ENCODE assay signal across 15 mouse cellular contexts in the genomic region with DNA sequence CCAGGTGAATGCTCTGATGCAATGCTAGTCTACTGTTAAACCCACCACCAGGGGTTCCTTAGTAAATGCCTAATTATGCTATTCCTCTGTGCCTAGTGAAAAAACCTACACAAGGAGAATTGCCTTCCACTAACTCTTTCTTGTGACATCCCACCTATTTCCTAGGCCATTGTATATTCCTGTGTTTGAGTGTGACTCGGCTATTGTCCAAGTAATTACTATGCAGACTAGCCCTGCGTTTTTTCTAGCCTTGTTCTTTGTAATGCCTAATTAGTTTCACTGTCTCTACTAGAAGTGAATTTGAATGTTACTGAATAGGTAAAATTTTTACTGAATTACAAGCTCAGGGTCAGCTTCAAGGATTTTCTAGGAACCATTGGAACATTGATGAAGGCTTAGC.
"Had no signal": no experiment of that assay in that cellular context is flagged by ENCODE, and none has a peak within 500 bp of the region (broad histone marks: within the 10 kb centered on the region; RNA-seq: fewer than 3 reads in every experiment).

No protein-coding gene starts in this region.

- H3K36me3 ChIP-seq: lung, embryonic 15.5 days; midbrain, embryonic 13.5 days; midbrain, embryonic 15.5 days; neural tube, embryonic 12.5 days; stomach, embryonic 15.5 days had no signal

- DNase-seq: lung, adult 2 months; lung, postnatal 14 days; lung, postnatal 36 days; right cerebral cortex, postnatal 14 days; thymus, adult 2 months; thymus, postnatal 25 days; thymus, postnatal 4 days had no signal

- H3K9ac ChIP-seq: lung, embryonic 15.5 days; midbrain, embryonic 13.5 days; midbrain, embryonic 15.5 days; neural tube, embryonic 12.5 days; stomach, embryonic 15.5 days had no signal

- H3K4me1 ChIP-seq: lung, embryonic 15.5 days; midbrain, embryonic 13.5 days; midbrain, embryonic 15.5 days; neural tube, embryonic 12.5 days; stomach, embryonic 15.5 days had no signal

- H3K27me3 ChIP-seq: lung, embryonic 15.5 days; megakaryocyte, embryonic 14.5 days; midbrain, embryonic 13.5 days; midbrain, embryonic 15.5 days; neural tube, embryonic 12.5 days; stomach, embryonic 15.5 days had no signal

- H3K4me3 ChIP-seq: lung, embryonic 15.5 days; megakaryocyte, embryonic 14.5 days; midbrain, embryonic 13.5 days; midbrain, embryonic 15.5 days; neural tube, embryonic 12.5 days; stomach, embryonic 15.5 days had no signal

- H3K9me3 ChIP-seq: lung, embryonic 15.5 days; megakaryocyte, embryonic 14.5 days; midbrain, embryonic 13.5 days; midbrain, embryonic 15.5 days; neural tube, embryonic 12.5 days; stomach, embryonic 15.5 days had no signal

- H3K27ac ChIP-seq: lung, embryonic 15.5 days; macrophage; midbrain, embryonic 13.5 days; midbrain, embryonic 15.5 days; neural tube, embryonic 12.5 days; stomach, embryonic 15.5 days; stomach, postnatal 0 days had no signal
